Mouse (Mus musculus) MN1 (cell line): ENCODE measurements around the gene Fam84b.
"Not testable (repeated sequence)": the region's sequence is repeated elsewhere in the genome, so short reads cannot be mapped to it uniquely, and the experiment has no call there.

Experiments used
- DNase-seq: peaks from one replicate; pipeline ENCODE4 v3.0.0-alpha.2; 2016; ENCODE audit warnings: low spot score

Gene Fam84b

GRCm38 (mm10) chr15:60853231-60853999 lies at the start of gene Fam84b:
TSS of gene Fam84b (minus strand) at chr15:60853778.
- DNase-seq: no peak

- DNase-seq: no peak
Observed at GRCm38 (mm10) chr15:60898187-60898965, 44.8 kb upstream of the Fam84b start.

- no peak for DNase-seq
Observed at GRCm38 (mm10) chr15:60896040-60896439, 42.5 kb upstream of the Fam84b start.

- no peak for DNase-seq
Observed at GRCm38 (mm10) chr15:60892976-60893463, 39.4 kb upstream of the Fam84b start.

- DNase-seq: no peak
Observed at GRCm38 (mm10) chr15:60888724-60889123, 35.1 kb upstream of the Fam84b start.

GRCm38 (mm10) chr15:60875721-60876120 lies 22.1 kb upstream of the Fam84b start:
- no peak for DNase-seq

GRCm38 (mm10) chr15:60862417-60862816 lies 8.8 kb upstream of the Fam84b start:
- DNase-seq: no peak

GRCm38 (mm10) chr15:60855112-60855511 lies 1.5 kb upstream of the Fam84b start:
- DNase-seq: no peak

GRCm38 (mm10) chr15:60854151-60854550 lies 573 bp upstream of the Fam84b start:
- no peak for DNase-seq

- DNase-seq: no peak
Observed at GRCm38 (mm10) chr15:60848630-60849029, 4.9 kb downstream of the Fam84b start.

- no peak for DNase-seq
Observed at GRCm38 (mm10) chr15:60846291-60846690, 7.3 kb downstream of the Fam84b start.

- no peak for DNase-seq
Observed at GRCm38 (mm10) chr15:60845886-60846285, 7.7 kb downstream of the Fam84b start.

GRCm38 (mm10) chr15:60841785-60842184 lies 11.8 kb downstream of the Fam84b start:
- DNase-seq: no peak

GRCm38 (mm10) chr15:60841312-60841711 lies 12.3 kb downstream of the Fam84b start:
- not testable (repeated sequence) for DNase-seq

GRCm38 (mm10) chr15:60840296-60840670 lies 13.3 kb downstream of the Fam84b start:
- no peak for DNase-seq

- DNase-seq: no peak
Observed at GRCm38 (mm10) chr15:60839539-60840295, 13.9 kb downstream of the Fam84b start.

GRCm38 (mm10) chr15:60838135-60838534 lies 15.4 kb downstream of the Fam84b start:
- no peak for DNase-seq

- DNase-seq: no peak
Observed at GRCm38 (mm10) chr15:60837719-60838118, 15.9 kb downstream of the Fam84b start.

GRCm38 (mm10) chr15:60836321-60836720 lies 17.3 kb downstream of the Fam84b start:
- no peak for DNase-seq

- DNase-seq: no peak
Observed at GRCm38 (mm10) chr15:60834598-60835571, 18.7 kb downstream of the Fam84b start.
